Mouse (Mus musculus): ENCODE measurements around the gene Gm4952.

DNA sequence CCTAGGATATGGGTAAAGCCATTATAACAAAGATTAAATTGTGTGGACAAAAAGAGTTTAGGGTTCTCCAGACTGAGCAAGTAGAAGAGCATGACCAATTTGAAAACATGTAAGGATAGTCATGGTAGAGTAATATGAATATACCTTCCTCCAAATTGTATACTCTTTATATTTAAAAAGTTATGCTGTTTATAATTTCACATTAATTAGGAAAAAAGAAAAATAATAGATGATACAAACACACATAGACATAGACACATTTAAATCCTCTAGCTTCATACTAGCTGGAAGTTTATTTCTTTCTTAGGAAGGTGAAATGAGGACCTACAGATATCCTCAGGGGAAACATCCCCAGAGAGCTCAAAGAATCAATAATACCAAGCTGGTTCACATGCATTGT, 70.4 kb downstream of the Gm4952 start, which contains the start of gene Olfr1442:
- TF ChIP-seq CTCF (conservative IDR thresholded peaks at IDR 0.05 in 1 of 2, IDR thresholded peaks at IDR 0.05 in 1 of 2; ENCODE audit: low read depth in 2 of 2, low read length in 2 of 2) = no peak
- no peak for TF ChIP-seq GABPA (IDR thresholded peaks at IDR 0.05; ENCODE audit: insufficient replicate concordance, low read depth, low read length)
- TF ChIP-seq POLR2A (IDR thresholded peaks at IDR 0.05; ENCODE audit: low read depth, low read length) = no peak
- TF ChIP-seq ETS1 (conservative IDR thresholded peaks at IDR 0.05; ENCODE audit: low read depth, low read length) = no peak
- TF ChIP-seq ZMIZ1 (IDR thresholded peaks at IDR 0.05; ENCODE audit: low read depth, low read length) = no peak
- TF ChIP-seq ZNF384 (IDR thresholded peaks at IDR 0.05; ENCODE audit: low read depth, low read length) = no peak
- no peak for TF ChIP-seq HCFC1 (IDR thresholded peaks at IDR 0.05; ENCODE audit: low read depth, low read length)
- no peak for TF ChIP-seq NELFE (IDR thresholded peaks at IDR 0.05; ENCODE audit: low read depth, low read length)
- TF ChIP-seq USF2 (conservative IDR thresholded peaks at IDR 0.05; ENCODE audit: low read depth, low read length) = no peak
- TF ChIP-seq TCF12 (IDR thresholded peaks at IDR 0.05; ENCODE audit: low read depth, low read length) = no peak
